Mouse (Mus musculus) lung, adult 2 months (tissue): ENCODE results near the gene Gcnt3.

Experiments used
- CTCF ChIP-seq: fragments of 200-500 bp; IDR thresholded peaks from 2 replicates; pipeline ENCODE4 v1.5.1; 2011; ENCODE audit warnings: mild to moderate bottlenecking, low read length, control low read depth; ENCODE audit not compliant: insufficient read depth
- POLR2A ChIP-seq: fragments of 200-500 bp; IDR thresholded peaks from 2 replicates; pipeline ENCODE4 v1.6.1; 2011; ENCODE audit warnings: low read depth, mild to moderate bottlenecking, control low read depth, low read length, borderline replicate concordance; ENCODE audit errors: extremely low read depth

- TF ChIP-seq POLR2A (no peak), CTCF (no peak)
Observed at GRCm38 (mm10) chr9:70033056-70033455, 4.8 kb downstream of the Gcnt3 start.
